Mouse (Mus musculus): Measurements from ENCODE around the gene Rflna. TPM values are rescaled to one million over a fixed set of nuclear protein-coding genes. Genes with fewer than 3 reads are reported as not detected.

The Rflna gene
- 0.08 and 0.28 TPM in 2 replicates for polyA plus RNA-seq (2012; rRNA removed)

GRCm38 (mm10) chr5:125002969-125003872, at the start of gene Rflna:
Gene Rflna (plus strand): TSS chr5:125003221.

Other genes with a start within 250 kb of the Rflna start
- gene Ccdc92, start 140.8 kb upstream of the Rflna start, polyA plus RNA-seq (2012; rRNA removed), result 0.20 and 0.28 TPM in 2 replicates
- 7.6 TPM in 2 replicates for gene Zfp664, start 140.5 kb upstream of the Rflna start, polyA plus RNA-seq (2012; rRNA removed)
- 3.2 and 5.3 TPM in 2 replicates for gene Ncor2, start 176.0 kb downstream of the Rflna start, polyA plus RNA-seq (2012; rRNA removed)